Mouse (Mus musculus): Measurements from ENCODE around the gene Hist1h4f.

The Hist1h4f gene

DNA sequence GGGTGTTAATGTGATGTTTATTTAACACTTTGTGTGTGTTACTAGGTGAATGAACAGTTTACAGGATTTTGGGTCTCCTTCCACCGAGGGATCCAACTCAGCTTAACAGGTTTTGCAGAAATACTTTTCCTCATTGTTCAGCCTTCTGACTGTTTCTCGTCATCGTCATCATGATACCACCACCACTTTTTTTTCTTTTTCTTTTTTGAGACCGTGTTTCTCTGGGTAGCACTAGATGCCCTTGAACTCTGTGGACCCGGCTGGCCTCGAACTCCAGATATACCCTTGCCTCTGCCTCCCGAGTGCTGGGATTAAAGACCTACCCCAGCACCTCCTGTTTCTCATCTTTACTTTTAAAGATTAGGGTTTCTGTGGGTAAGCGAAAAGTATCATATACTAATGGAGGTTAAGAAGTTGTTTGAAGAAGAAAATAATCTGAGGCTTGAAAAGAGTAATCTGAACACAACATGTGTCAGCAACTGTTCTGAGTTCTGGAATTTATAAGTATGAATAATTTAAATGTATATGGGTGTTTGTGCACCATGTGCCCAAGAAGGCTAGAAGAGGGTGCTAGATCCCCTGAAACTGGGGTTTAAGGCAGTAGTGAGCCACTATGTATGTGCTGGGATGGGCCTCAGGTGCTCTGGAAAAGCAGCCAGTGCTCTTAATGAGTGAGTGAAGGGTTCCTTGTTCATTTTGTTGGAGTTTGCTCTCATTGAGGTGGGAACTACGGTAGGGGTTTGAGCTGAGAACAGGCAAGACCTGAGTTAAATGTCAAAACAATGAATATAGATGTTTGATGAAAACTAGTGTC is 19.0 kb downstream of the Hist1h4f start:
- DNase-seq: no peak

DNA sequence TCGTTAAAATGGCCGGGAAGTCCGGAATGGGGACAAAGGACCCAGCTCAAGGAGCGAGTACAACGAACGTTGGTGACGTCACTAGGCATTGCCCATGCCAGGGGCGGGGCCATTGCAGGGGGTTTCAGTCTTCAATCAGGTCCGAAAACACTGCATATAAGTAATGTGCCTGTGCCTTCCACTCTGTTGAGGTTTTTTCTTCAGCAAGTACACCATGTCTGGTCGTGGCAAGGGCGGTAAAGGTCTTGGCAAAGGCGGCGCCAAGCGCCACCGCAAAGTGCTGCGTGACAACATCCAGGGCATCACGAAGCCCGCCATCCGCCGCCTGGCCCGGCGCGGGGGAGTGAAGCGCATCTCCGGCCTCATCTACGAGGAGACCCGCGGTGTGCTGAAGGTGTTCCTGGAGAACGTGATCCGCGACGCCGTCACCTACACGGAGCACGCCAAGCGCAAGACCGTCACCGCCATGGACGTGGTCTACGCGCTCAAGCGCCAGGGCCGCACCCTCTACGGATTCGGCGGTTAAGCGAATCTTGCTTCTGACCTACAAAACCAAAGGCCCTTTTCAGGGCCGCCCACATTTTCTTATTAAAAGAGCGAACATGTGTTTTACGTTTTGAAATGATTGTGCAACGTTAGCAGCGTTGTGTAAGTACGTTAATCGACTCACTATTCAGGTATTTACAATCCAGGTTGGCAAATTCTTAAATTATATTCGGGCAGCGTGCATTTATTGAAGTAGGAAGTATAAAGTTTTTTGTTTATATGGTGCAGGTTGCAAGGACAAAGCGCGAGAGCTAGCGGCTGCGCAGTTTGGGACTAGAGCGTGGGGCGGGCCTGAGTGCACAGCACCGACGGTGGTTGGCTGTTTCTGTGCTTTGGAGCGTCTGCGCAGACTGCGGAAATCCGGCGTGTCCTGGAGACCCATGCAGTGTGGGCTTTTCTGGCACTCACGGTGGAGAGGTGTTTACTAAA is 20.3 kb downstream of the Hist1h4f start, which contains the start of gene Hist1h4h:
Hist1h4h (plus strand) TSS at position 150 of the 975 bp plus-strand sequence.
- DNase-seq: peak; percentile 97

DNA sequence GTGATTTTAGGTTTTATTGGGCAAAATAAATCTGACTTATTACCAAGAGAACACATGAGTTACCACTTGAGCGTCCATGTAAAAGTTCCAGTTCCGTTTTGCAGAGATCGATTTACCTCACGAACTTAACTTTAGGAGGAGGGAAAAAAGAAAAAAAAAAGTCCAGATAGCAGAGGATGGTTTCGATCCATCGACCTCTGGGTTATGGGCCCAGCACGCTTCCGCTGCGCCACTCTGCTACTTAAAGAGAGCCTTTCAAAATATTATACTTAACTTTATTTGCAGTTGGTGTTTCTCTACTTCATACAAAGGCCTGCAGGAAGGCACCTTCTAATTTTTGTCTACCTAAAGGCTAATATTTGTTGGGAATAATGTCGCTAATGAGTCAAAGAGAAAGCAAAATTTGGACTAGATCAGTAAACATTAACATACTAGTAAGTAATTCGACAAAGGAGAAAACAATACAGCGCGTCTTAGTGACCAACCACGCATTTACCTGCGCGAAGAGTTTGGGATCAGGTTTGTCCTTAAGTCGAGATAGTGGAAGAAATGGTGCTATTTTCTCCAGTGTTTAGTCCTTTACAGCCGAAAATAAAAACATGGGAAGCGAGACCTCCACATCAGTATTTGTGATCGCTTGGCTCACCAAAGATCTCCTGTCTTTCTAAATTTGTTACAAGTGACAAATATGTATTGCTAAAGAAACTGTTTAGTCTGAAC is 21.1 kb downstream of the Hist1h4f start:
- peak; percentile 61 for DNase-seq

DNA sequence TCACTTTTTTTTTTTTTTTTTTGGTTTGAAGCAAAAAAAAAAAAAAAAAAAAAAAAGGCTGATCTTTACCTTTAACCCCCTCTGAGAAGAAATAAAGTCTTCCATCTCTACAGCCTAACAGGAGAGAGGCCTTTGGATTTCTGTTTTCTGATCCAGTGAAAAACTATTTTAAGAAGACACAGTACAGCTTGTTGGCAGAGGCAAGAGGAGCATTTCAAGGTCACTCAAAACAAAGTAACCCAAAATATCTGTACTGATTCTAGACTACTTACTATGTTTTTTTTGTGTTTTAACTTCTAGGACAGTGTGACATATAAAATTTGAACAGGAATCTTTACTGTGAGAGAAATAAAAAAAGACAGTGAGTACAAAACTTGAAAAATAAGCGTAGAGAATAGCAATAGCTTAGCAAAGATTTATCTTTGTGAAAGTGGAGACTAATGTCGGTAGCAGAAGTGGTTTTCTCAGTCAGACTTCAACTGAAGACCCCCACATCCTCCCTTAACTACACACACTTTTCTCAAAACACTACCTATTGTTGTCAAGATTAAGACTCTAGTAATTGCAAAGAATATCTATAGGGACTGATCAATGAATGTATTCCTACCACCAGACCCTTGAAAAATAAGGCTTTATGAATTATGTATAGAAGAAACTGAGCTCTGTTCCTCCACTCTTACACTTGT is 21.8 kb downstream of the Hist1h4f start:
- no peak for DNase-seq

DNA sequence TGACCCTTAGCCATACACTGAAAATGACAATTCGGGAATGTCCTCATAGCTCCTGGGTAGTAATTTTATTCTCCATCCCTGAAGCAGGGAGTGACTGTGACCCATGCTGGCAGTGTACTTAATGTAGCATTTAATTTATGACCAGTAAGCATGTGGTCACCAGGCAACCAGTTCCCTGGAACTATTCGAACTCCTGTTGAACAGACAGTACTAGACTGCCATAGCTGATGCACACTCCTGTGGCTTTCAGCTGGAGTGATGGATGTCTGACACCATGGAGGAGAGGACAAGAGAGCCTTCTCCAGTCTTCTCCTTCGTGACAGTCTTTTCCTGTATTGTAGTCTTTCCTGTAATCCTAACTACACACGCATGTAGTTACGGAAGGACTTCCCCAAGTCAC is 22.4 kb downstream of the Hist1h4f start:
- DNase-seq: no peak

DNA sequence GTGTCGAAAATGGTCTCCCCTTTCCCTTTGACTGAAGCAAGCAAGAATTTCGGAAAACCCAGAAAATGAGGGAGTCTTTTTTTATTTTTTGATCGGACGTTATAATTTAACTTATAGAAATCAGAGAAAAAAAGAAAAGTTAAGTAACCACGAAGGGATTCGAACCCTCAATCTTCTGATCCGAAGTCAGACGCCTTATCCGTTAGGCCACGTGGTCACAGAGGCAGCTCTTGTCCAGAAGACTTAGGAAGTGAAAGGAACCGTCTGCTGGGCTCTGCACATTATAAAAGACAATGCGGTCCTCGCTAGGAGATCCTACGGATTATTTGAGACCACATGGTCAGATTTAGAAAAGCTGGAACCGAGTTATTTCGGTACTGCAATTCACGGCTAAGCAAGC is 25.1 kb downstream of the Hist1h4f start:
- DNase-seq: peak; percentile 84

DNA sequence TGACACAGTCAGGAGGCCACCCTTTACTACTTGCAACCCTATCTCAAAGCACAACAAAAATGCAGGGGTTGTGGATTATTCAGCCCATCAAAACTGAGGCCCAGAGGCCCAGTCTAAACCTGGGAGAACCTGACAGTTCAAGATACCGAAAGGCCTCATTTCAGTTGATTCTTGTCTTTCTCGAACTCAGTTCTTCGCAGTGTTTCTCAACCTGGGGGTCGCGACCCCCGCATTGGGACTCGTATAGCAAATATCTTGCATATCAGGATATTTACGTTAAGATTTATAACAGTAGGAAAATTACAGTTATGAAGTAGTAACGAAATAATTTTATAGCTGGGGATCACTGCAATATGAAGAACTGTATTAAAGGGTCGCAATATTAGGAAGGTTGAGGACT is 25.5 kb downstream of the Hist1h4f start:
- no peak for DNase-seq

DNA sequence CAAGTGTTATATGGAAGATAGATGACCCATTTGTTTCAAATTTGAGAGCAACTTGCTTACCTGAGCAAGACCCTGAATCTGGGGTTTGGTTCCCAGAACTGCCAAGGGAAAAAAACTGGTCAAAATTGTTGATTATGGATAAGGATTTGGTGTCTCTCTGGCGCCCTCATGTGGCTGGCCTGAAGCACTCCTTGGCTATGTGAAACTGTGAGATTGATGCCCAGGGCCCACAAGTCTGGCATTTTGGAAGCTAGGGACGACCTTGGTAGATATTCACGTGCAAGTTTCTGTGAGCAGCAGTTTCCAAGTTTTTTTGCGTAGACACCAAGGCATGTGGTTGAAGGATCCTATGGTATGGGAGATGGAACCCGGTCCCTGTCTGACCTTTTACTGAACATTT is 26.8 kb downstream of the Hist1h4f start:
- peak; percentile 54 for DNase-seq

DNA sequence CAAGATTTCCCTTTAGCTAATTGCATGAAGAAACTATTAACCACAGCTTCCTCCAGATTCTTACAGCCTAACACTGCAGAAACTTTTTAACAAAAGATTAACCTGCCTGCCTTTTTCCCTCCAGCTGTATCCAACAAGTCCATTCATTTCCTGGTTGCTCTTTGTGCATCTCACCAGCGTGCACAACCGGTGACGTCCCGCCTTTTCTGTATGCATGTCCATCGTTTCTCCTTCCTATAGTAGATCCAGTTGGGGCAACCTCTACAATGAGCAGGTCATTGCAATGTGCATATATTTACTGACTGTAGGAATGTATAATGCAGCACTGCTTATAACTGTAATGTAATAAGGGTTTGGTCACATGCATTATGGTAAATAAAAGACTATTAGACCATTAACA is 27.5 kb downstream of the Hist1h4f start:
- no peak for DNase-seq

DNA sequence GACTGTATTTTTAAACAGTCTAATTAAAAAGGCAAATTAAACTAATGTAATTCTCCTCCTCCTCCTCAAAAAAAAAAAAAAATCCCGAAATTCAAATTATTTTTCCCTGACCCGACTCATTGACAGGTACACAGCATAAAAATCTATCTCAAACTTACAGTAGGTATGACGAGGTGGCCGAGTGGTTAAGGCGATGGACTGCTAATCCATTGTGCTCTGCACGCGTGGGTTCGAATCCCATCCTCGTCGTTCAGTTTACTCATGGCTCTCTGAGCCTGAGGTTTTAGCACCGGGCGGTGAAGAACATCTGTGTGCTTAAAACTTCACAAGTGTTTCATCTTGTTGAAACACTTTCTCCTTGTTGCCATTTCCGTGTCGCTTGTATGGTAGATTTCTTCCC is 29.7 kb downstream of the Hist1h4f start:
- DNase-seq: peak; percentile 68

DNA sequence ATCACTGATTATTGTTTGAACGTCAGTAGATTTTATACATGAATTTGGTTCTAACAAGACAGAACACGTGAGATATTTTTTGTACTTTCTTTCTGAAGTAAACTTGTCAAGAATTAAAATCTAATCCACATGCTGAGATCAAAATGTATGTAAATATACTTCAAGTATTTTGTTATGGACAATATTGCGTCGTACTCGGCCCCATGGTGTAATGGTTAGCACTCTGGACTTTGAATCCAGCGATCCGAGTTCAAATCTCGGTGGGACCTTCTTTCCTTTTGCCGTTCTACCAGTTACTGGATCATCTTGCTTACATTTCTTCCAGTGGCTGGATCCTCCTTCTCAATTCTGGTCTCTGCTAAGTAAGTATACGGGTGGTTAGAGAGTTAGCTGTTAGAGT is 32.0 kb downstream of the Hist1h4f start:
- peak; percentile 71 for DNase-seq

DNA sequence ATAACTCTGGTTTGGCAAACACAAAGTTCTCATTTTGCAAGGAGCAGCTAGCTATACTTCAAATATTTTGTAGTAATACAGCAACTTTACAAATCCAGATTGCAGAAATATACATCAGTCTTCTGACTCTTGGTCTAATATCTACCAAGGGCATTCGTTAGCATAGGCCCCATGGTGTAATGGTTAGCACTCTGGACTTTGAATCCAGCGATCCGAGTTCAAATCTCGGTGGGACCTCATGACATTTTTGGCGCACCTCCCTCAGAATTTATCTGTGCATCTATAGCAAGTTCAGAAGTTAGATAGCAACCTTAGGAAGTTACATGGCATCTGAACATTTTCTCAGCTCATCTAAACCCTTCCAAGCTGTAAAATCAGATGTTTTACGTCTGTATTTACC is 32.6 kb downstream of the Hist1h4f start:
- peak; percentile 73 for DNase-seq

DNA sequence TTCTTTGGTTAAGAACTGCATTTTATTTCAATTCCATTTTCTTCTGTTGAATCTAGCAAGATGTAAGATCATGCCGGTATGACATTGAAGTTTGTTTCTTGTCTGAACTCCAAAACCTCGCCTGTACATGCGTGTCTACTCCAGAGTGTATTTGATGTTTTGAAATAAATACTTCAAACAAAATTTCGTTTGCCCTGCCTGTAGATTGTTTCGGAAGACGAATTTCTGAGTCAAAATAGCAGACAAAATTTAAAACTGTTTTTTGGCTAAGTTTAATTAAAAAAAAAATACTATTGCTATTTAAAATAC is 33.2 kb downstream of the Hist1h4f start:
- DNase-seq: no peak

DNA sequence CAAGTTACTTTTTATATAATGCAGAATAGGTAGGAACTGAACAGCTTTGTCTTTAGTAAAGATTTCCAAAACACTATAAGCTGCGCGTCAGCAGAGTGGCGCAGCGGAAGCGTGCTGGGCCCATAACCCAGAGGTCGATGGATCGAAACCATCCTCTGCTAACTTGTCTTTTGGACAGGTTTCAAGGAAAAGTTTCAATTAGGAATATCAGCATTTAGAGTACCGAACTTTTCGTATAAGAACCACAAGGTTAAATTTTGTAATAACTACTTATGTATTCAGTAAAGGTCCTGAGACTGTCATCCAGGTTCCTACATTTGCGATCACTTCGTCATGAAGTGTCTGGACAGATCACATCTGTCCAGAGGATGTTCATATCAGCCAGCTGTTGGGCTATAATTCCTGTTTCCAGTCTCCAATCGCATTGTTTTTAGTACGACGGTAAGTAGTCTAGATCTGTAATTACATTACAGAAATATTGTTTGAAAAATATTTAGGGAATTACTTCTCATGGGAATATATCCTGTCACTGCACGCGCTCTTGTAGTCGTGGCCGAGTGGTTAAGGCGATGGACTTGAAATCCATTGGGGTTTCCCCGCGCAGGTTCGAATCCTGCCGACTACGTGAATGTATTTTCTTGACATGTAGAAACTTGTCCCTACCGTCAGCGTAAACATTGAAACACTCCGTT is 33.7 kb downstream of the Hist1h4f start:
- peak; percentile 85 for DNase-seq

DNA sequence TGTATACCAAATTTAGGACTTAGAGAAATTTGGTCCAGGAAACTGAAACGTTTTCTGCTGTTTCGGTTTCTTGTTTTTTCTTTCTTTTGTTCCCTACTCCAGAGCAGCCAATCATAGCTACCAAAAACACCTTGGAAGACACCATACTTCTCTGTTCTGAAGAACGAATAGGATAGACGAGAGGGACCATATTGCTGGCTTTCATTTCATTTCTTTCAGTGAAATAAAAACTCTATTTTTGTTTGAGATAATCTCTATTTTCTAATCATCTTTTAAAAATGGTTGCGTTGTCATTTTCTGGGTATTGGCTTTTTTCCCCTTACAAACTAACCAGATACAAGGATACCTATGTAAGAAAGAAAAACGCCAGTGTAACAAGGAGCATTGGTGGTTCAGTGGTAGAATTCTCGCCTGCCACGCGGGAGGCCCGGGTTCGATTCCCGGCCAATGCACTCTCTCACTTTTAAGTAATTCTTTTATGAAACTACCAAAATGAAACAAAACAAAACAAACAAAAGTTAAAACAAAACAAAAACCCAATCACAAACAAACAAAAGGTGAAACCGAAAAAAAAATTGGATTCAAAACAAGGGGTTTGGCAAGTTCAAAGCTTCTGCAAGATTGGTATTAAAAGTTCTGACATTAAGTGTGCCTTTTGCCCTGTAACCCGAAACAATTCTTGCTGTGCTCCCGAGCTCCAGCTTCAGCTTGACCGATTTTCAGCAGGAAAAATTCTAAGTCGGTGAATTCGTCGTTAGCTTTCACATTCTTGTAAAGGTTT is 34.4 kb downstream of the Hist1h4f start:
- peak; percentile 72 for DNase-seq

DNA sequence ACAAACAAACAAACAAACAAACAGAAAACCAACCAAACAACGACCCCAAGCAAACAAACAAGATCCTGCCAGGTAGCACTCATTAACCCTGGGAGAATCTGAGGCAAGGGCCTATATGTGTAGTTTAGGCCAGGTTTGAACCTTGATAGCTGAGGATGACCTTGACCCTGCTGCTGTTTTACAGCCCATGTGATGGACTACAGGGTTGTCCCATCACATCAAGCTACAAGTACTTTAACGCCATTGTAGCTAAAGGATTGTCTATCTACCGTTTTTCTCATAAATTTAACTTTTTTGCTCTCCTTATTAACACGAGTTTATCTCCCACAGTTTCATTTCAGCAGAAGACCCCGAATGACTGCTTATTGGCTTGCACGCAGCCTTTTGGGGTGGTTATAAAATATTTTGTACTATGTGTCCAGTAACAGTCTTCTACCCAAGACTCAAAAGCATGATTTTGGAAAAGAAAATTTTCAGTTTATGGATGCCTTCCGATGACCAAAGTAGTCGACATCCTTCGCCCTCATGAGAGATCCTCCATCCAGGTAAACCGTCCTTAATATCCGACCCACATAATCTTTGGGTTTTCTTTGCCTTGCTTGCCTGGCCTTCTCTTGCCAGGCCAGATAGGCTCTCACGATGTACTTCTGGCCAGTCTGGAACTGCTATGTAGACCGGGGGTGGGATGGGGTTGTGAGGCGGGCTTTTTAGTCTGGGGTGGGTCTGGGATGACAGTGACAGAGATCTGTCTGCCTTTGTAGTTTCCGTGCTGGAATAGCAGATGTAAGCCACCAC is 35.4 kb downstream of the Hist1h4f start:
- no peak for DNase-seq

DNA sequence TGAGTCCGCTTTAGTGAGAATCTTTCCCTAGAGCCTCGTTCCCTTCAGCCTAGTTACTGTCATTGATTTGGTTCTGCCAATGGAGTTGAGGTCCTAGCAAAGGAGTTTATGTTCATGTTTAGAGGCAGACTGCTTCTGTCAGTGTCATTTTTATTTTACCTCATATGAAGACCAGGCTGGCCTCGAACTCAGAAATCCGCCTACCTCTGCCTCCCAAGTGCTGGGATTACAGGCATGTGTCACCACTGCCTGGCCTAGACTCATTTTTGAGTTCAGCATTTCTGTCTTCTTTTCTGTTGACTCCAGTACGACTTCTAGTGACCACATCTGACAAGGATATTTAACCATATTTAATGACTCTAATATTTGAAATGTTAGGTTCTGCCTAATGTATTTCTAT is 36.2 kb downstream of the Hist1h4f start:
- no peak for DNase-seq

DNA sequence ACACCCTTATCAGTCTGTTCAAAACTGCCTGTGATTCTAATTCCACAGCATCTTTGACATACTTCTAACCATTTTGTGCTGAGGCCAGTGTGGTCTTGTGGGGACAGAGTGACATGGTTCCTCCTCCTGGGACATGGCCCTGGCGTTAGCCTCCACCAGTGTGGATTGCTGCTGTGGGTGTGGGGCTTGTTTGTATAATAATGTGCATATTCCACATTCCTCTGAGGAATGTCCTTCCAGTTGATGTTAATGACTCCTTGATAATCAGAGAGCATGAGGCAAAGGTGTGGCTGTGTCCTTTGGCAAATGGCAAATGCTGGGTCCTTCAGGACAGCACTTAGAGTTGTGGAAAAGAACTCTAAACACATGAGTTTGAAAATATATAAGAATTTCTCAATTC is 37.9 kb downstream of the Hist1h4f start:
- no peak for DNase-seq

DNA sequence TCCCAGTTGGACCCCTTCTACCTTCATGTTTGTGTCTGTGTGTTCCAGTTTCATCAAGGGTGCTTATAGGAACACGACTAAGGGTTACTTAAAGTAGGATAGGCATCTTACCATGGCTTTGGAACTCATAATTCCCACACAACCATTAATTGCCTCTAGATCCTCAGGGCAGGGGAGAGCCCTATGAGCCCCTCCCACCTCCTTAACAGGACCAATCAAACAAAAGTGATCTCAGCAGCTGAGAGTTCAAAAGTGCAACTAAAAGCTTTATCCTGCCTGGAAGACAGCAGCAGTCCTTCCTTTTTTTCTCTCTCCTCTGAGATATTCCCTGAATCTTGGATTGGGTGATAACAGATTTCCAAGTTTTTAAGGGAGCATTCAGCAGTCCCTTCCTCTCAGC is 41.3 kb downstream of the Hist1h4f start:
- DNase-seq: no peak

DNA sequence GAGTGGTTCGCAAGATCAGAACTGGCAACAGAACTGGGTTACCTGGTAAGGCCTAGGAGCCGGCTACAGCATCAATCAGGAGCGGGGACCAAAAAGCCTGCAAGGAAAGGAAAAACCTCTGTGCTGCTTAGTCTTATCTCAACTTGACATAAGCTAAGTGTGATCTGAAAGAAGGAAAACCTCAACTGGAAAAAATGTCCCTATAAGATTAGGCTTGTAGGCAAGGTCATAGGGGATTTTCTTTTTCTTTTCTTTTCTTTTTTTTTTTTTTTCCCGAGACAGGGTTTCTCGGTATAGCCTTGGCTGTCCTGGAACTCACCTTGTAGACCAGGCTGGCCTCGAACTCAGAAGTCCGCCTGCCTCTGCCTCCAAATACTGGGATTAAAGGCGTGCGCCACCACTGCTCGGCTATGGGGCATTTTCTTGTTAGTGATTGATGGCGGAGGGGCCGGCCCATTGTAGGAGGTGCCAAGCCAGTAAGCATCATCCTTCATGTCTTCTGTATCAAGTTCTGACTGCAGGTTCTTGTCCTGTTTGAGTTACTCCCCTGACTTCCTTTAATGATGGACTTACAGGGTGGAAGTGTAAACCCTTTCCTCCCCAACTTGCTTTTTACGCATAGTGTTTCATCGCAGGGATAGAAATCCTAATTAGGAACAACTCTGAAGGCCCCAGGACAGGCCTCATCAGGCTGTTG is 44.5 kb downstream of the Hist1h4f start:
- no peak for DNase-seq
